Mouse (Mus musculus): ENCODE results near the gene Ubald1. TPM values are rescaled to one million over a fixed set of nuclear protein-coding genes. Genes with fewer than 3 reads are reported as not detected.
A peak's percentile ranks its signal among the peaks of the same experiment; 100 is the strongest.

Gene Ubald1
- total and polyA plus RNA-seq, 3 experiments = 9.6 to 53.7 (median 11.6) TPM

DNA sequence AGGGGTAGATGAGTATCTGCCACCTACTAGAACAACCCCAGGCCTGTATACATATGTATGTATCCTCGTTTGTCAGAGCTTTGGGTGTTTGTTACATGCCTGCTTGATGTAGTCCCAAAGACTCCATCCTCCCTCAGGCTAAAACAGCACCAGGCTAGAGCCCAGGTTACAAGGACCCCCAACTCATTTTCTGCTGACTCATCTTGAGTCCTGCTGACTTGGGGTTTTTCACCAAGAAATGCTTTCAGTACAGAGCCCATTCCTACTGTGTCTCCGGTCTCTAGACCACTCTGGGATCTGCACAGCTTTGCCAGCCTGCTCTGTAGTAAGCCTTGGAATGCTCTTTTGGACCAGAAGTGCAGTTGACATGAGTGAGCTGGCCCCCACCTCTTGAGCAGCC lies 36.5 kb upstream of the Ubald1 start:
- Histone ChIP-seq H3K27me3 (replicated peaks) (no peaks in the 10 kb centered on the region), H3K4me3 (replicated peaks in 1 of 3; ENCODE audit: low read depth in 2 of 3, low read length in 2 of 3, poor library complexity in 1 of 3) (no peak overlapping the region), H3K9me3 (replicated peaks; ENCODE audit: low read length) (no peaks in the 10 kb centered on the region), H3K4me2 (ENCODE audit: insufficient read depth, low read depth, poor library complexity, severe bottlenecking) (no peak overlapping the region), H3K9ac (ENCODE audit: insufficient read depth, low read depth) (no peak overlapping the region), H3K79me2 (replicated peaks; ENCODE audit: control insufficient read depth, extremely low read depth, insufficient read depth, poor library complexity, severe bottlenecking) (no peaks in the 10 kb centered on the region), H3K4me1 (ENCODE audit: control insufficient read depth in 1 of 2, insufficient read depth in 2 of 2) (peaks cover 13 to 26% of the 10 kb centered on the region in 2 experiments), H3K27ac (ENCODE audit: insufficient read depth, low read depth) (no peak overlapping the region), H3K36me3 (replicated peaks in 1 of 2; ENCODE audit: control insufficient read depth in 1 of 2, insufficient read depth in 1 of 2, low read length in 1 of 2) (peaks cover 13 to 38% of the 10 kb centered on the region in 2 experiments)
- DNase-seq (ENCODE audit: extremely low read depth) = no peak
- TF ChIP-seq BHLHE40 (IDR thresholded peaks at IDR 0.05; ENCODE audit: low read depth, low read length) = no peak
- TF ChIP-seq MAFK (IDR thresholded peaks at IDR 0.05; ENCODE audit: insufficient replicate concordance, low read length) = peak; percentile 68; the same call in 1 of the 2 replicates
- in situ Hi-C loops (cut with MboI; ENCODE audit: low pct_ligation_motif_present, low pct_unique_long_range_greater_than_20kb, low sequenced_read_pairs) (loop anchor here (5.0 kb wide), 1 partner anchor 44 kb away; no protein-coding TSS in a partner anchor), dilution Hi-C loops (cut with MboI; ENCODE audit: extremely low pct_ligation_motif_present, extremely low pct_unique_long_range_greater_than_20kb, low sequenced_read_pairs) (no loop called here)

GRCm38 (mm10) chr16:4915931-4916330 lies 35.8 kb upstream of the Ubald1 start:
- Histone ChIP-seq H3K4me1 (ENCODE audit: control insufficient read depth in 1 of 2, insufficient read depth in 2 of 2) (peaks cover 18 to 32% of the 10 kb centered on the region in 2 experiments), H3K36me3 (replicated peaks in 1 of 2; ENCODE audit: control insufficient read depth in 1 of 2, insufficient read depth in 1 of 2, low read length in 1 of 2) (peaks cover 15 to 39% of the 10 kb centered on the region in 2 experiments), H3K79me2 (replicated peaks; ENCODE audit: control insufficient read depth, extremely low read depth, insufficient read depth, poor library complexity, severe bottlenecking) (no peaks in the 10 kb centered on the region), H3K27me3 (replicated peaks) (no peaks in the 10 kb centered on the region), H3K9me3 (replicated peaks; ENCODE audit: low read length) (no peaks in the 10 kb centered on the region), H3K4me3 (replicated peaks in 1 of 3; ENCODE audit: low read depth in 2 of 3, low read length in 2 of 3, poor library complexity in 1 of 3) (no peak overlapping the region), H3K4me2 (ENCODE audit: insufficient read depth, low read depth, poor library complexity, severe bottlenecking) (no peak overlapping the region), H3K9ac (ENCODE audit: insufficient read depth, low read depth) (no peak overlapping the region), H3K27ac (ENCODE audit: insufficient read depth, low read depth) (no peak overlapping the region)
- TF ChIP-seq E2F4 (IDR thresholded peaks at IDR 0.05; ENCODE audit: insufficient replicate concordance, low read depth, low read length) = no peak
- no peak for TF ChIP-seq JUND (conservative IDR thresholded peaks at IDR 0.05; ENCODE audit: low read depth, low read length)
- TF ChIP-seq NELFE (IDR thresholded peaks at IDR 0.05; ENCODE audit: low read depth, low read length) = no peak
- TF ChIP-seq POLR2A (IDR thresholded peaks at IDR 0.05; ENCODE audit: low read depth, low read length) = no peak
- TF ChIP-seq JUN (IDR thresholded peaks at IDR 0.05; ENCODE audit: insufficient read depth, low read depth, low read length) = no peak
- TF ChIP-seq ZMIZ1 (IDR thresholded peaks at IDR 0.05; ENCODE audit: low read depth, low read length) = no peak
- TF ChIP-seq ETS1 (conservative IDR thresholded peaks at IDR 0.05; ENCODE audit: low read depth, low read length) = no peak
- no peak for TF ChIP-seq ZC3H11A (IDR thresholded peaks at IDR 0.05; ENCODE audit: low read depth, low read length)
- no peak for TF ChIP-seq MAFK (IDR thresholded peaks at IDR 0.05; ENCODE audit: insufficient replicate concordance, low read length)
- TF ChIP-seq KAT2A (IDR thresholded peaks at IDR 0.05; ENCODE audit: insufficient replicate concordance, low read length) = no peak
- TF ChIP-seq PAX5 (IDR thresholded peaks at IDR 0.05; ENCODE audit: low read length) = no peak
- no peak for TF ChIP-seq EP300 (IDR thresholded peaks at IDR 0.05; ENCODE audit: low read length)
- TF ChIP-seq TBP (conservative IDR thresholded peaks at IDR 0.05; ENCODE audit: low read depth, low read length) = no peak
- no peak for TF ChIP-seq CHD1 (IDR thresholded peaks at IDR 0.05; ENCODE audit: low read depth, low read length)
- TF ChIP-seq ZKSCAN1 (IDR thresholded peaks at IDR 0.05; ENCODE audit: borderline replicate concordance, low read depth, low read length) = no peak
- TF ChIP-seq IRF4 (IDR thresholded peaks at IDR 0.05; ENCODE audit: low read depth, low read length) = no peak
- TF ChIP-seq POLR2AphosphoS2 (IDR thresholded peaks at IDR 0.05; ENCODE audit: low read depth, low read length) = no peak
- TF ChIP-seq BHLHE40 (IDR thresholded peaks at IDR 0.05; ENCODE audit: low read depth, low read length) = no peak
- TF ChIP-seq CTCF (conservative IDR thresholded peaks at IDR 0.05 in 1 of 2, IDR thresholded peaks at IDR 0.05 in 1 of 2; ENCODE audit: low read depth in 2 of 2, low read length in 2 of 2) = no peak
- TF ChIP-seq USF2 (conservative IDR thresholded peaks at IDR 0.05; ENCODE audit: low read depth, low read length) = no peak
- dilution Hi-C loops (cut with MboI; ENCODE audit: extremely low pct_ligation_motif_present, extremely low pct_unique_long_range_greater_than_20kb, low sequenced_read_pairs) = no loop called here
- in situ Hi-C loops (cut with MboI; ENCODE audit: low pct_ligation_motif_present, low pct_unique_long_range_greater_than_20kb, low sequenced_read_pairs) = loop anchor here (5.0 kb wide), 1 partner anchor 44 kb away; no protein-coding TSS in a partner anchor
- no peak for DNase-seq (ENCODE audit: extremely low read depth)
